Mouse (Mus musculus): Measurements from ENCODE around the gene Slc22a28. TPM values are rescaled to one million over a fixed set of nuclear protein-coding genes. Genes with fewer than 3 reads are reported as not detected.
"Not testable (repeated sequence)": the region's sequence is repeated elsewhere in the genome, so short reads cannot be mapped to it uniquely, and the experiment has no call there.

The Slc22a28 gene
- not detected in 2 replicates for polyA plus RNA-seq (2015; fragmentation: Nextera tagmentation; extraction: Ambion mirVana)

DNA sequence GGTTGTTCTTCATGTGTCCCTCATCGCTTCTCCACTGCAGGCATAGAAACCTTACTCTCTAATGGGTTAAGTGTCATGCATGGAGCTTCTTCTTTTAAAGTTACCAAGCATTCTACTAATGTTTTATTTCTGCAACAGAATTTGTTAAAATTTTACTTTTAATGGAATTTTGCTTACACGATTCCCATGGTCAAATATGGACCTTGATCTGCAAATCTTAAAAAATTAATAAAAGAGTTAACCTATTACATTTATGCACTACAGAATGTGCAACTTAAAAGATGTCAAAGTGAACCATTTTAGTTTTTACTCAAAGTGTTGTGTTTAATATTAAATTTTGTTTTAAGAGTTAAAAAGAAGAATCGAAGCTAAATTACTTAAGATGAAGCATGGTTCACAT lies at the start of gene Slc22a28:
TSS of gene Slc22a28 (minus strand) at position 102 of the 400 bp plus-strand sequence.
- WGBS (ENCODE audit: insufficient replicate concordance) = 82% methylated on average over 2 of the region's 3 CpGs
- H3K27me3 ChIP-seq (ENCODE audit: insufficient read depth, low read length); H3K4me1 ChIP-seq (ENCODE audit: insufficient read depth); H3K9ac ChIP-seq (replicated peaks); H3K4me2 ChIP-seq (ENCODE audit: low read depth, low read length); H3K36me3 ChIP-seq (replicated peaks; ENCODE audit: insufficient read depth, low read length); H3K4me3 ChIP-seq (ENCODE audit: low read depth, low read length); DNase-seq; H3K27ac ChIP-seq (ENCODE audit: low read depth); ATAC-seq; H3K9me3 ChIP-seq (ENCODE audit: low read length): not testable (repeated sequence)

DNA sequence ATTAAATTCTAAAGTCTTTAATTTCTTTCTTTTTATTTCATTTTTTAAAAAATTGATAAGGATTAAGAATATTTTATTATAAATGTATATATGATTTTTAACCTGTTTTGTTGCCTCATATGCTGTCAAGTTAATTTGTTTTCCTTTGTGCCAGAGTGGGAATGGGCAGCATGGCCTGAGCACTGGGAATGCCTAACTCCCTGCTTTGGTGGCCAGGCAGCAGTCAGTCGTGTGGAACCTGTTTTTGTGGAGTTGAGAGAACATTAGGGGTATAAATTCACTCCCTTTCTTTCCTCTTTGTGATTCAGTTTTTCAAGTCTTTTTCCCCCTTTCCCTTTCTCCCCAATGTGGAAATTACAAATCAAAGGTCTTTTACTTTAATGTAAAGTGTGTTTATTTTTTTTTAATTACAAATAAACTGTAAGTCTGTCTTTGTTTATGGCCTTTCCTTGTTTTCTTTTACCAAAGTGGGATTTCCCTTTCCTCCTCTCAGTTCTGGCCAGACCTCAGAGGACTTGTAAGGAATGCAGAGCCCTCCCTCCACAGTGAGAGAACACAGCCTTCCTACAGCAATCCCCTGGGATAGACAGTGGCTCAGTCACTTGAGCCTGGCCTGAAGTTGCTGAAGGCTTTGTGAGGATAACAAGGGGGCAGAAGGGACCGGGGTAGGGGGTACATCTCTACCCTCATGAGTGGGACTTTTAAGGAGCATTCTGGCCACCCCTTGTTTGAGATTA lies 17.2 kb upstream of the Slc22a28 start:
- Histone ChIP-seq H3K36me3 (replicated peaks; ENCODE audit: insufficient read depth, low read length) (no peaks in the 10 kb centered on the region), H3K9me3 (ENCODE audit: low read length) (no peaks in the 10 kb centered on the region), H3K27ac (ENCODE audit: low read depth) (no peak overlapping the region), H3K4me3 (ENCODE audit: low read depth, low read length) (no peak overlapping the region), H3K27me3 (ENCODE audit: insufficient read depth, low read length) (no peaks in the 10 kb centered on the region), H3K4me2 (ENCODE audit: low read depth, low read length) (no peak overlapping the region), H3K9ac (replicated peaks) (no peak overlapping the region), H3K4me1 (ENCODE audit: insufficient read depth) (no peaks in the 10 kb centered on the region)
- WGBS (ENCODE audit: insufficient replicate concordance) = 47% methylated on average over 2 of the region's 2 CpGs
- ATAC-seq (no peak), DNase-seq (no peak)
- TF ChIP-seq CTCF (IDR thresholded peaks at IDR 0.05; ENCODE audit: low read depth) (no peak), EP300 (IDR thresholded peaks at IDR 0.05; ENCODE audit: low read depth) (no peak)

DNA sequence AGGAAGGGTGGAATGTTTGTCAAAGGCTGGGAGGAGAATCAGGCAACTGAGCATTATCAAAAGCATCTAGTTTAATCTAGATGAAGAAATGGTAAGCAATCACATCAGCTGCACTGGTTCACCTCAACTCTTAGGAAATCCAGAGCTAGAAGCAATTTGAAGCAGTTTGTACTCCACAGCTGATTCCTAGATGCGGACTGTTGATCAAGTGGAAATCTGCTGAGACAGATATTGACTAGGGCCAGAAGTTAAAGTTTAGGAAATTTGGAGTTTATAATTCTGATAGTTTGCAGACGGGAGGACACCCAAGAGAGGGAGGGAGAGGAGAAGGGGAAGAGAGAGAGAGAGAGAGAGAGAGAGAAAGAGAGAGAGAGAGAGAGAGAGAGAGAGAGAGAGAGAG lies 10.9 kb upstream of the Slc22a28 start:
- H3K4me3 ChIP-seq (ENCODE audit: low read depth, low read length); H3K9me3 ChIP-seq (ENCODE audit: low read length); H3K4me2 ChIP-seq (ENCODE audit: low read depth, low read length); H3K9ac ChIP-seq (replicated peaks); DNase-seq; H3K27me3 ChIP-seq (ENCODE audit: insufficient read depth, low read length); H3K27ac ChIP-seq (ENCODE audit: low read depth); H3K36me3 ChIP-seq (replicated peaks; ENCODE audit: insufficient read depth, low read length); H3K4me1 ChIP-seq (ENCODE audit: insufficient read depth); ATAC-seq: not testable (repeated sequence)
- 69% methylated on average over 2 of the region's 2 CpGs for WGBS (ENCODE audit: insufficient replicate concordance)

GRCm38 (mm10) chr19:8134127-8134841 lies 2.5 kb upstream of the Slc22a28 start:
- H3K4me3 ChIP-seq (ENCODE audit: low read depth, low read length); H3K9ac ChIP-seq (replicated peaks); H3K4me1 ChIP-seq (ENCODE audit: insufficient read depth); H3K9me3 ChIP-seq (ENCODE audit: low read length); H3K27me3 ChIP-seq (ENCODE audit: insufficient read depth, low read length); DNase-seq; H3K27ac ChIP-seq (ENCODE audit: low read depth); H3K36me3 ChIP-seq (replicated peaks; ENCODE audit: insufficient read depth, low read length); ATAC-seq; H3K4me2 ChIP-seq (ENCODE audit: low read depth, low read length): not testable (repeated sequence)
- WGBS (ENCODE audit: insufficient replicate concordance) = 67% methylated on average over 14 of the region's 14 CpGs

GRCm38 (mm10) chr19:8019904-8020349 lies 111.9 kb downstream of the Slc22a28 start:
- H3K9ac ChIP-seq (replicated peaks) = no peak overlapping the region
- H3K4me3 ChIP-seq (ENCODE audit: low read depth, low read length) = peak overlapping the region; percentile 15; the same call in 1 of the 2 replicates
- DNase-seq = peak; percentile 39
- WGBS (ENCODE audit: insufficient replicate concordance) = 45% methylated on average over 13 of the region's 13 CpGs
- peak overlapping the region; percentile 69 for H3K27ac ChIP-seq (ENCODE audit: low read depth)
- peak; percentile 87 for ATAC-seq
- H3K36me3 ChIP-seq (replicated peaks; ENCODE audit: insufficient read depth, low read length) = no peaks in the 10 kb centered on the region
- no peaks in the 10 kb centered on the region for H3K27me3 ChIP-seq (ENCODE audit: insufficient read depth, low read length)
- peak overlapping the region; percentile 38; the same call in 1 of the 2 replicates for H3K4me2 ChIP-seq (ENCODE audit: low read depth, low read length)
- H3K4me1 ChIP-seq (ENCODE audit: insufficient read depth) = no peaks in the 10 kb centered on the region
- peak; percentile 52; the same call in 1 of the 2 replicates for TF ChIP-seq EP300 (IDR thresholded peaks at IDR 0.05; ENCODE audit: low read depth)
- no peak for TF ChIP-seq CTCF (IDR thresholded peaks at IDR 0.05; ENCODE audit: low read depth)
- H3K9me3 ChIP-seq (ENCODE audit: low read length) = peaks cover 3% of the 10 kb centered on the region; the same call in 1 of the 2 replicates

GRCm38 (mm10) chr19:8019329-8019851 lies 112.4 kb downstream of the Slc22a28 start:
- 70% methylated on average over 17 of the region's 17 CpGs for WGBS (ENCODE audit: insufficient replicate concordance)
- not testable (repeated sequence) for H3K9ac ChIP-seq (replicated peaks); H3K27me3 ChIP-seq (ENCODE audit: insufficient read depth, low read length); H3K4me1 ChIP-seq (ENCODE audit: insufficient read depth); DNase-seq; H3K36me3 ChIP-seq (replicated peaks; ENCODE audit: insufficient read depth, low read length); H3K9me3 ChIP-seq (ENCODE audit: low read length)
- Histone ChIP-seq H3K27ac (ENCODE audit: low read depth) (peak overlapping the region; percentile 56), H3K4me2 (ENCODE audit: low read depth, low read length) (peak overlapping the region; percentile 38; the same call in 1 of the 2 replicates), H3K4me3 (ENCODE audit: low read depth, low read length) (peak overlapping the region; percentile 15; the same call in 1 of the 2 replicates)
- ATAC-seq = peak; percentile 15; the same call in 1 of the 2 replicates

DNA sequence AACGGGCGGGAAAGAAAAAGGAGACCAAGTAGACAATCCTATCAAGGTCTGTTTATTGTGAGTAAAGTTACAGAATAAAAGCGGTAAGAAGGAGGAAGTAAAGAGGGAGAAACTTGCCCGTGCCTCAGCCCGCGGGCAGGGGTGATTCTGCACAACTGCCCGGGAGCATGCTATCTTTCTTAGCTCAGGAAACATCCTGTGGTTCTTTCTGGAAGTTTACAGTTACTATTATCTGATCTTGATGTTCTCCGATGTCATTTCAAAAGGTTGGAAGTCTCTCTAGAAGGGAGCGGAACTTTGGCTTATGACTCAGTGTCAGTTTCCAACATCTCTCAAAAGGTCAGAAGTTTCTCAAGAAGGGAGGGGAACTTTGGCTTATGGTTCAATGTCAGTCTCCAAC lies 113.2 kb downstream of the Slc22a28 start:
- ATAC-seq; H3K4me3 ChIP-seq (ENCODE audit: low read depth, low read length): not testable (repeated sequence)
- WGBS (ENCODE audit: insufficient replicate concordance) = 72% methylated on average over 9 of the region's 9 CpGs

More for the DNA sequence above, 113.2 kb downstream of the Slc22a28 start:
- H3K4me2 ChIP-seq (ENCODE audit: low read depth, low read length); DNase-seq; H3K27ac ChIP-seq (ENCODE audit: low read depth); H3K9me3 ChIP-seq (ENCODE audit: low read length); H3K27me3 ChIP-seq (ENCODE audit: insufficient read depth, low read length); H3K4me1 ChIP-seq (ENCODE audit: insufficient read depth); H3K9ac ChIP-seq (replicated peaks); H3K36me3 ChIP-seq (replicated peaks; ENCODE audit: insufficient read depth, low read length): not testable (repeated sequence)

Measured in liver, postnatal 0 days (tissue).